Mouse (Mus musculus): ENCODE measurements around the gene Lcn2. TPM values are rescaled to one million over a fixed set of nuclear protein-coding genes. Genes with fewer than 3 reads are reported as not detected.

Lcn2 gene
- polyA plus RNA-seq, 1 experiment from 2014 or later: 0.93 TPM

DNA sequence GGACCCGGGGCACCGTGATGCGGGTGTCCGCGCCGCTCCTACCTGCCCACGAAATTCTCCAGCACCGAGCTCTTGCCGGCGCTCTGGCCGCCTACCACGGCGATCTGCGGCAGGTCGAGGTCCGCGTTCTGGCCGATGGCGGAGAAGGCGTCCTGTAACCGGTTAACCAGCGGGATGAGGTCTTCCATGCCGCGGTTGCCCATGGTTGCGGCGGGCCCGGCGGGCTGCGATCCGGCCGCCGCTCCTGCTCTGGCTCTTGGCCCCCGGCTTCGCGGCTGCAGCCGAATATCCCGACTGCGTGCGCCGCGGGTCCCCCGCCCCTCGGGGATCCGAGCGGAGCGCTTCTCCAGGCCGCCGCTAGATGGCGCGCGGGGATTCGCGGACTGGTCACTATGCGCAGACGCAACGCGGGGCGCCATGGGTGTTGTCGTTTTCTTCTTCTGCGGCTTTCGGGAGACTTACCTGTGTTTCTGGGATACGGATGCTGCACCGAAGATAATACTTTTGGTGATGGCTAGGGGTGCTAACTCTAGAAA, 35.0 kb downstream of the Lcn2 start, which contains the start of gene Dnm1:
Gene Dnm1, minus strand, starts transcription at position 332 of the 536 bp plus-strand sequence.
- peaks cover 21% of the 10 kb centered on the region for H3K4me1 ChIP-seq (ENCODE audit: control insufficient read depth, insufficient read depth, low read depth, low read length)
- peak within 1 kb of the TSS; percentile 95 for H3K27ac ChIP-seq (ENCODE audit: low read depth, low read length)
- WGBS: 0% methylated on average over 51 of the region's 63 CpGs
- H3K36me3 ChIP-seq (ENCODE audit: control insufficient read depth, insufficient read depth, low read length): 0 out of 2 replicates have a peak, but pooled peaks cover under 1% of the 10 kb centered on the region
- no peaks in the 10 kb centered on the region for H3K9me3 ChIP-seq (ENCODE audit: control insufficient read depth, low read length)
- peak within 1 kb of the TSS; percentile 80 for H3K4me2 ChIP-seq (ENCODE audit: low read length)
- ATAC-seq: peak; percentile 70
- peak within 1 kb of the TSS; percentile 63 for H3K4me3 ChIP-seq (ENCODE audit: low read length)
- H3K27me3 ChIP-seq (replicated peaks; ENCODE audit: control insufficient read depth, insufficient read depth, low read length): no peaks in the 10 kb centered on the region
- H3K9ac ChIP-seq (ENCODE audit: low read depth, low read length): peak within 1 kb of the TSS; percentile 77

DNA sequence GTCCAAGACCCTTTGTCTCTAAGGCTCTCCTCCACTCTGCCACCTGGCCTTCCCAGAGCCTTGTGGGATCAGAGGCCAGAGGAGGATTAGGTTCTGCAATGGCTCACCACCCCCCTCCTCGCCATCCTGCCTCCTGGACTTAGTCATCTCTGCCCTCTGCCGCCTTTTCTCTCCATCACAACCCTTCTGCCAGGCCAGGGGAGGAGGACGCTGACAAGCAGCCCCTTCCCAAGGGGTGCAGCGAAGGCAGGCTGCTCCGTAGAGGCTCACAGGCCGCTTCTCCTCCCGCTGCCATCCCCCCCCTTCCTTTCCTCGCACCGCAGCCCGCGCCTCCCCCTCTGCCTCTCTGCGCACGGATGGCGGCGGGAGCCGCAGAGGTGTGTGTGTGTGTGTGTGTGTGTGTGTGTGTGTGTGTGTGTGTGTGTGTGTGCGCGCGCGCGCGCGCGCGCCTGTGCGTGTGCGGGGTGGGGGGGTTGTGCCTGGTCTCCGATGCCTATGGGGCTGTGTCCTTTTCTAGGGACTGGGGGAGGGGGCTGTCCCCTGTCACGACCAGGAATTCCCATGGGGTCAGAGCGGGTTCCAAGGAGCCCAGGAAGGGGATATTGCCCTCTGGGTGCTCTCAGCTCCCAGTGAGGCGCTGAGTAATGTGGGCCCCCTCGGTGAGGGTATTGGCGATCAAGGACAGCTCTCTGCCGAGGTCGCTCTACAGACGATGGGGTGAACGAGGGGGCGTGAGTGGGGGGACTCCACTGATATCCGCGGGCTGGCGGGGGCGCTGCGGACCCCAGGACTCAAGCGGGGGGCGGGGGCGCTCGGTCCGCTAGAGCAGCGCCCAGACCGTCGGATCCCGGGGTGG, 35.7 kb downstream of the Lcn2 start, which contains the start of gene Ciz1:
Gene Ciz1, plus strand, starts transcription at position 177 of the 856 bp plus-strand sequence.
- ATAC-seq: peak; percentile 66
- Histone ChIP-seq H3K27ac (ENCODE audit: low read depth, low read length) (peak within 1 kb of the TSS; percentile 95), H3K9ac (ENCODE audit: low read depth, low read length) (peak within 1 kb of the TSS; percentile 77), H3K4me1 (ENCODE audit: control insufficient read depth, insufficient read depth, low read depth, low read length) (peaks cover 21% of the 10 kb centered on the region), H3K4me3 (ENCODE audit: low read length) (peak within 1 kb of the TSS; percentile 63), H3K27me3 (replicated peaks; ENCODE audit: control insufficient read depth, insufficient read depth, low read length) (no peaks in the 10 kb centered on the region), H3K36me3 (ENCODE audit: control insufficient read depth, insufficient read depth, low read length) (0 out of 2 replicates have a peak, but pooled peaks cover 2% of the 10 kb centered on the region), H3K9me3 (ENCODE audit: control insufficient read depth, low read length) (no peaks in the 10 kb centered on the region), H3K4me2 (ENCODE audit: low read length) (peak within 1 kb of the TSS; percentile 80)
- WGBS: under 1% methylated on average over 41 of the region's 52 CpGs

DNA sequence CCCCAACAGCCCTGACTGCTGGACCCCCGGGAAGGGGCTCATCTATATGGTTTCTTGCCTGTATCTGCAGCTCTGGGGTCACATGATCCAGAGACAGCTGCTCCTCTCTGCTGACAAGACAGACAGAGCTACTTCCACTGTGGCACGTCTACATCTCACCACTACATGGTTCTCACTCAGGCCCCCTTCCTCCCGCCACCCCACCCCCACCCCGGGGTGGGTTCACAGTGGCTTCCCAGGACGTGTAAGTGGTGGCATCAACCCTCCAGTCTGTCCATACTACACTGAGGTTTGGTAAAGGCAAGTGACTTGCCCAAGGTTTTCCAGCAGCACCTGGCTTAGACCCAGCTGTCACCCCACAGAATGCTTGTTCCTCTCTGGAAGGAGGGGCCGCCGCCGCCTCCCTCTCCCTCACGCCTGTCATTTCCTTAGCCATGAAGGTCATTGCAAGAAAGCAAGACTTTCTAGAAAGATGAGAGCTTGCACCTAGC, 36.5 kb downstream of the Lcn2 start:
- Histone ChIP-seq H3K4me1 (ENCODE audit: control insufficient read depth, insufficient read depth, low read depth, low read length) (peaks cover 21% of the 10 kb centered on the region), H3K27ac (ENCODE audit: low read depth, low read length) (peak overlapping the region; percentile 95), H3K36me3 (ENCODE audit: control insufficient read depth, insufficient read depth, low read length) (peaks cover 6% of the 10 kb centered on the region; the same call in 1 of the 2 replicates), H3K27me3 (replicated peaks; ENCODE audit: control insufficient read depth, insufficient read depth, low read length) (no peaks in the 10 kb centered on the region), H3K4me3 (ENCODE audit: low read length) (peak overlapping the region; percentile 63), H3K9ac (ENCODE audit: low read depth, low read length) (peak overlapping the region; percentile 77), H3K9me3 (ENCODE audit: control insufficient read depth, low read length) (no peaks in the 10 kb centered on the region), H3K4me2 (ENCODE audit: low read length) (peak overlapping the region; percentile 80)
- ATAC-seq: peak; percentile 3; the same call in 1 of the 2 replicates
- WGBS: 41% methylated on average over 9 of the region's 9 CpGs

DNA sequence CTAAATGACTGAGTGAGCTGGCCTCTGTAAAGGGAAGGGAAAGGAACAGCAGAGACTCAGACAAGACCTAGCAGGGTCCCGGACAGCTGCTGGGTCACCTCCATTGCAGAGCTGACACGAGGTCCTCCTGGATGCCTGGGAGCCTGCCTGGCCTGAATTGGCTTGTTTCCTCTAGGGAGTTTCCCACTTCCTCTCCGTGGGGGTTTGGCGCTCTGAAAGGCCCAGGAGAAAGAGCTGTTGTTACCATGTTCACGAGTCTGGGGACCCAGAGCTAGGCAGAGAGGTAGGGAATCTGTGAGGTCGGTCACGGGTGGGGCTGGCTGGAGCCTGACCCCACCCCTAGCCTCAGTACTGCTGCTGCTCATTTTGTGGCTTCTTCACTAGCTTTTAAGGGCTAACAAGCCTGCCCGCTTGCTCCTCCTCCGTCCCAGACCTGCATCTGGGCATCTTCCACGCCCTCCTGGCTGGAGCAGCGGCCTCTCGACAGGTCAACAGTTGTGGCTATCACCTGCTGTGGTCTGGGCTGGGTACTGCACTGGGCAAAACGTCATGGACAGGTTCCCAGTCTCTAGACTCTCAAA, 37.5 kb downstream of the Lcn2 start:
- no peaks in the 10 kb centered on the region for H3K27me3 ChIP-seq (replicated peaks; ENCODE audit: control insufficient read depth, insufficient read depth, low read length)
- peak overlapping the region; percentile 14 for H3K9ac ChIP-seq (ENCODE audit: low read depth, low read length)
- WGBS: 47% methylated on average over 13 of the region's 13 CpGs
- H3K9me3 ChIP-seq (ENCODE audit: control insufficient read depth, low read length): no peaks in the 10 kb centered on the region
- no peak overlapping the region for H3K27ac ChIP-seq (ENCODE audit: low read depth, low read length)
- H3K4me1 ChIP-seq (ENCODE audit: control insufficient read depth, insufficient read depth, low read depth, low read length): peaks cover 21% of the 10 kb centered on the region
- peaks cover 6% of the 10 kb centered on the region; the same call in 1 of the 2 replicates for H3K36me3 ChIP-seq (ENCODE audit: control insufficient read depth, insufficient read depth, low read length)
- ATAC-seq: no peak
- peak overlapping the region; percentile 80 for H3K4me2 ChIP-seq (ENCODE audit: low read length)
- 0 out of 2 replicates have a peak overlapping the region, but pooled peaks have one; percentile 1 for H3K4me3 ChIP-seq (ENCODE audit: low read length)

DNA sequence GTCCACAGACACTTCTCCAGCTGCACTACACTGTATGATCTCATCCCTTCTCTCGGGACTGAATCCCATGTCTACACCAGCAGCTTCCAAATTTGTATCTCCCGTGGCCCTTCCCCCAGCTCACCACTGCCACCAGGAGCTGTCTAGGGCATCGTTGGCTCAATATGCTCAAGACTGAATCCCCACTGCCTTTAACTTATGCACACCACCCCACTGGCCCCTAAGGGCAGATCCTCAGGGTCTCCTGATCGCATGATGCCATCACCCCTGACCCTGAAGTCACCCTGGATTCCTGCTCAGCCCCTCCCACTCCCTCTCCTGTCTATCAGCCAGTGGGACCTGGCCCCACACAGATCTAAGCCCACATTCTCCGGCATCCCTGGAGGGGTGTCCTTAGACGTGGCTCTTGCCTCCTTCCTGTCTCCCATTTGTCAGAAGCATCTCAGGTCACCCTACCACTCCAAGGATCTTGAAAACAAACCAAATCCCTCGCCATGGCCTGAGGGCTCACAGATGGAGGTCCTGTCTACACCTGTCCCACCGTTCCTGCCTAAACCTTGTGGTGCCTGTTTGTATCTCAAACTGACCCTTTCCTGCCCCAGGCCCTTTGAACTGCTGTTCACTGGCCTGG, 38.3 kb downstream of the Lcn2 start:
- Histone ChIP-seq H3K27me3 (replicated peaks; ENCODE audit: control insufficient read depth, insufficient read depth, low read length) (no peaks in the 10 kb centered on the region), H3K27ac (ENCODE audit: low read depth, low read length) (no peak overlapping the region), H3K9ac (ENCODE audit: low read depth, low read length) (no peak overlapping the region), H3K4me2 (ENCODE audit: low read length) (no peak overlapping the region), H3K9me3 (ENCODE audit: control insufficient read depth, low read length) (no peaks in the 10 kb centered on the region), H3K4me3 (ENCODE audit: low read length) (no peak overlapping the region), H3K36me3 (ENCODE audit: control insufficient read depth, insufficient read depth, low read length) (peaks cover 6% of the 10 kb centered on the region; the same call in 1 of the 2 replicates), H3K4me1 (ENCODE audit: control insufficient read depth, insufficient read depth, low read depth, low read length) (peaks cover 21% of the 10 kb centered on the region)
- ATAC-seq: no peak
- WGBS: 60% methylated on average over 8 of the region's 8 CpGs

DNA sequence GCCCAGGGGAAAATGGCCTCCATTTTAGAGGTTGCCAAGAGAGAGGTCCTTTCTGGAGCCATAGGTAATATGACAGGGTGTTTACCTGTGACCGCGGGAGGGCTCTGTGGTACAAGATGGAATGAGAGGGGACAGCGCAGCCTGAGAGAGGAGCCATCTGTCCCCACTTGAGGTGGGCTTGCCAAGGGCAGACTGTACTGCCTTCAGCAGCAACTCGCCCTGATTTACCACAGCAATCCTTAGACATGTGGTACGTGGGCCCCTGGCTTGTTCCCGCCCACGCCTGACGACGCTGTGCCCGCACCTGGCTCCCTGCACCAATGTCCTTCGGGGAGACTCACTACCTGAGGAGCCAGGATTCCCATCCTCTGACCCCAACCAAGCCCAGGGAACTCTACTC, 39.7 kb downstream of the Lcn2 start:
- H3K4me2 ChIP-seq (ENCODE audit: low read length): no peak overlapping the region
- H3K4me1 ChIP-seq (ENCODE audit: control insufficient read depth, insufficient read depth, low read depth, low read length): peaks cover 21% of the 10 kb centered on the region
- WGBS: 78% methylated on average over 11 of the region's 11 CpGs
- H3K4me3 ChIP-seq (ENCODE audit: low read length): no peak overlapping the region
- H3K27me3 ChIP-seq (replicated peaks; ENCODE audit: control insufficient read depth, insufficient read depth, low read length): no peaks in the 10 kb centered on the region
- H3K36me3 ChIP-seq (ENCODE audit: control insufficient read depth, insufficient read depth, low read length): peaks cover 6% of the 10 kb centered on the region; the same call in 1 of the 2 replicates
- H3K27ac ChIP-seq (ENCODE audit: low read depth, low read length): no peak overlapping the region
- H3K9me3 ChIP-seq (ENCODE audit: control insufficient read depth, low read length): no peaks in the 10 kb centered on the region
- H3K9ac ChIP-seq (ENCODE audit: low read depth, low read length): no peak overlapping the region
- no peak for ATAC-seq

DNA sequence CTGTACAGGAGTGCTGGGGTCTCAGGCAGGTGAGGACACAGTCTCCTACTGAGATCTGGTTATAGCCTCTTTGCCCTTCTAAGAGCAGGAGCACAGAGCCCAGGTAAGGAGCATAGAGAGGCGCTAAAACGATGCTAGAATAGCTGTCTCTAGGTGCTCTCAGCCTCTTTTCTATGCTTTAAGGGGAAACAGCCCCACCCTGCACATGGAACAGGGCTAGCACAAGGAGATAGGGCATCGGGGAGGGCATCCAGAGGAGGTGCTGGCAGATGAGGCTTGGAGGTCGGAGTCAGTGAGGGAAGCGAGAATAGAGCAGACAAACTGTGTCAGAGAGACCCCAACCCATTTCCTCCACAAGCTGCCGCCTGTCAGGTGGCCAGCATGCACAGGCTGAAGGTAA, 41.0 kb downstream of the Lcn2 start:
- no peak overlapping the region for H3K27ac ChIP-seq (ENCODE audit: low read depth, low read length)
- WGBS: 77% methylated on average over 6 of the region's 6 CpGs
- no peaks in the 10 kb centered on the region for H3K9me3 ChIP-seq (ENCODE audit: control insufficient read depth, low read length)
- H3K27me3 ChIP-seq (replicated peaks; ENCODE audit: control insufficient read depth, insufficient read depth, low read length): no peaks in the 10 kb centered on the region
- no peak overlapping the region for H3K4me3 ChIP-seq (ENCODE audit: low read length)
- no peak overlapping the region for H3K4me2 ChIP-seq (ENCODE audit: low read length)
- H3K36me3 ChIP-seq (ENCODE audit: control insufficient read depth, insufficient read depth, low read length): peaks cover 6% of the 10 kb centered on the region; the same call in 1 of the 2 replicates
- ATAC-seq: no peak
- H3K4me1 ChIP-seq (ENCODE audit: control insufficient read depth, insufficient read depth, low read depth, low read length): peaks cover 28% of the 10 kb centered on the region
- no peak overlapping the region for H3K9ac ChIP-seq (ENCODE audit: low read depth, low read length)

DNA sequence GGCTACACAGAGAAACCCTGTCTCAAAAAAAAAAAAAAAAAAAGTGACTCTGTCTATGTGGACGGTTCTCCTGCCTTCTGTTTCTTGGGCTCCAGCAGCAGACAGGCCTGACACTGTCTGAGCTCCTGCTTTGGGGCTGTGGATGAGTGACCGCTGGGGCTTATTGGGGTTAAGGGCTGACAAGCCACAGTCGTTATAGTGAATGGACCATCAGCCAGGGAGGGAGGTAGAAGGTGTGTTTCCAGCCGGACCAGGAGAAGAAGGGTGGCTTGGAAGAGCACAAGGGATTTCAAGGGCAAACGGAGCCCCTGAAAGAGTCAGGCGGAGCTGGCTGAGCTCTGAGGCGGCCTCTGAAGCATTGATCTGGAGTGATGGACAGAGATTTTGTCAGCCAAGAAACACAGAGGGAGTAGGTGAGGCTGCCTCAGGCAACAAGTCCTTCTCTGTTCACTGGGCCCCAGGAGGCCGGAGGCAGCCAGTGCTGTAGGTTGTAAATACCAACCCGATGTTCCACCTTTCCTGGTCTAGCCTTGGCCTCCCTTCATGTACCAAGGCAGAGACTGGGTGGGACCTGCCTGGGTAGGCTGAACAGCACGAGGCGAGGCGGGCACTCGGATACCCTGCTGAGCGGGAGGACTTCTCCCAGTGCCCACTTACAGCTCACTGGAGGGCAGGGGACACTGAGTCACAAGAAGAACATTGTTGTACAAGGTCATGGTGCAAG, 43.3 kb downstream of the Lcn2 start:
- no peak overlapping the region for H3K9ac ChIP-seq (ENCODE audit: low read depth, low read length)
- no peak overlapping the region for H3K4me3 ChIP-seq (ENCODE audit: low read length)
- no peaks in the 10 kb centered on the region for H3K27me3 ChIP-seq (replicated peaks; ENCODE audit: control insufficient read depth, insufficient read depth, low read length)
- no peak for ATAC-seq
- no peak overlapping the region for H3K4me2 ChIP-seq (ENCODE audit: low read length)
- H3K36me3 ChIP-seq (ENCODE audit: control insufficient read depth, insufficient read depth, low read length): peaks cover 8% of the 10 kb centered on the region; the same call in 1 of the 2 replicates
- WGBS: 59% methylated on average over 14 of the region's 14 CpGs
- H3K4me1 ChIP-seq (ENCODE audit: control insufficient read depth, insufficient read depth, low read depth, low read length): peaks cover 9% of the 10 kb centered on the region
- no peaks in the 10 kb centered on the region for H3K9me3 ChIP-seq (ENCODE audit: control insufficient read depth, low read length)
- no peak overlapping the region for H3K27ac ChIP-seq (ENCODE audit: low read depth, low read length)
